Mouse (Mus musculus) right cerebral cortex, adult 2 months (tissue): ENCODE measurements at regions not wholly inside any gene's neighbourhood (a gene's known extent, or its start where the extent isn't known, plus 50 kb on each side); places are given as distances from the start of the nearest gene placed in this dataset.

ENCODE experiments used
- DNase-seq, 2 experiments: peaks; one replicate each; pipeline ENCODE4 v3.0.0; 2021 to 2022; ENCODE audit warnings: low spot score in 2 of 2

GRCm38 (mm10) chr7:133469106-133469505 lies 132.9 kb downstream of the Tex36 start:
- no peak for DNase-seq

DNA sequence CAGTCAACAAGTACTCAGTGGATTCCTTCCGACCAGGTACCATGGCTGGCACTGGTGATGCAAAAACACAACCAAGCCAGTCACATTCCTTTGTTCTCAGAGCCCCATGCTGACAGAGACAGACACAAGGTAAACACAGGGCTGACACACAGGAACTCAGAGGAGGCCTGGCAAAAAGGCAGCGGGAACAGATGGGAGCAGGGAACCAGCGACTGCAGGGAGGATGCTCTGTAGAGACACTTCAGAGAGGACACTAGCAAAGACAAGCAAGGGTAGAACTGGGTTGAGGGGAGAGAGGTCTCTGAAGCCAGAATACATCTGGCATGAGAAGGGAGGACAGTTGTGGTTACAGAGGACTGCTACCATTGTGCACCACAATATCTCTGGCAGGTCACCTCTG lies 133.6 kb downstream of the Tex36 start:
- no peak for DNase-seq

GRCm38 (mm10) chr7:133467579-133467978 lies 134.4 kb downstream of the Tex36 start:
- no peak for DNase-seq

DNA sequence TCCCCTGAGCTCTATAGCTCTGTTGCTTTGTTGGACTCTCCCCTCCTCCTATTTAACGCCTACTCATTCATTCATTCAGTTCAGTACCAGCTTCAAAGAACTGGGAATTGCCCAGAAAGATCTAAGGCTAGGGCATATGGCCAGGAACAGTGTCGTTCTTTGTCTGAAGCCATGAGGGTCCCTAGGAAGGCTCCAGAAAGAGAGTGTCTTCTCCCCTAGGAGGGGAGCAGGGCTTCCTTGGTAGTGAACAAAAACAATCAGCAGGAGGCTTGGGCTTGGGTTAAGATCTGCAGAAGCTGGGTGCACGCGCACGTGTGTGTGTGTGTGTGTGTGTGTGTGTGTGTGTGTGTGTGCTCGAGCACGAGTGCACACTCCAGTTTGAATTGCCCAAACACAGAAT lies 142.7 kb downstream of the Tex36 start:
- DNase-seq, result no peak

DNA sequence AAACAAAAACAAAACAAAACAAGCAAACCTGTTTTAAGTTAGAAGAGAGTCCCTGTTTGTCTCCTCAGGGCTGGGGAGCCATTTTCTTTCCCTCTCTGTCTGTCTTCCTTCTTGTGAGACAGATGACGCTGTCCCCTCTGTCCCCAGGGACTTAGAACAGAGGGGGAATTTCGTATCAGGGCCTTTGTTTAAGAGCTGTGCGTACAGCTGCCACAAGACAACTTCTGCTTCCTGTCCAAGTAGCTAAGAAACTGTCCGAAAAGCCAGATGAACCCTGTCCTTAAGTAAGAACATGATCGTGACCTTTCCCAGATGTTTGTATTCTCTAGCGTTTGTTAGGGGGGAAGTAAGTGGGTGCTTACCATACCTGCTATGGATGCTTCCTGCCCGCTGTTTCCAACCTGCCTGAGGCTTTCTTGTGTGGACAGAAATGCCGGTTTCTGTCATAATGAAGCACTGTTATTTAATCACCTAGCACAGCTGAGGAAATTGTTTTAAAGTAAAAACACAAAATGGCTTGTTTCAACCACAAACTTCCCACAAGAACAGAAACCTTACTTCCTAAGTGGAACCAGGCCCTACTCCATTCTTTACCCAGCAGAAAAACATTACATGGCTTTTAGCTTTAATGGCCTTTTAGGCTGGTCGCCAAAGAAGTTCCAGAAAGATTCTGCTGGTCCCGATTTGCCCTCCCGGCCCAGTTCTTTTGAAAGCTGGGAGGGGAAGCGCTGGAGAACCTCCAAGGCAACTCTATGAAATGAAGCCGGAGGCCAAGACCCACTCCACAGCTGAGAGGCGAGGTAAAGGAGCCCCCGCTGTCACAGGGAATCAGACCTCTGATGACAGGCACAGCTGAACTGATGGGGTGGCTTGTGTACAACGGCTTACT lies 144.3 kb downstream of the Tex36 start:
- no peak for DNase-seq

DNA sequence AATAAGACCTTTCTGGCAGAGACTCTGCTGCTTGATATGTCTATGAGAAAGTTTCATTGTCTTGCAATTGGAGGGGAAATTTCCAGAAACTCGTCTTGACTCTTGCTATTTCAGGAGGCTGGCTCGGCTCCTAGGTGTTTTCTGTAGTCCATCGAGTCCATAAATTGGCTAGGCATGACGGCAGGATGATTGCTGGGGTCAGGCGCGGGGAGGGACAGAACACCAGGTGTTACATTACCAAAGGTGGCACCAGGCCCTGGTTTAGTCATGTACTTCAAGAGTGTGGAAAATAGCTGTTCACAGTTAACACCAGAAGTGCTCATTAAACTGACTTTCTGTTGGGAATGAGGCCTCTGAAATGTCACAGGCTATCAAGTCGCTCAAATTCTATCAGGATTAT lies 151.7 kb downstream of the Tex36 start:
- DNase-seq, result no peak

DNA sequence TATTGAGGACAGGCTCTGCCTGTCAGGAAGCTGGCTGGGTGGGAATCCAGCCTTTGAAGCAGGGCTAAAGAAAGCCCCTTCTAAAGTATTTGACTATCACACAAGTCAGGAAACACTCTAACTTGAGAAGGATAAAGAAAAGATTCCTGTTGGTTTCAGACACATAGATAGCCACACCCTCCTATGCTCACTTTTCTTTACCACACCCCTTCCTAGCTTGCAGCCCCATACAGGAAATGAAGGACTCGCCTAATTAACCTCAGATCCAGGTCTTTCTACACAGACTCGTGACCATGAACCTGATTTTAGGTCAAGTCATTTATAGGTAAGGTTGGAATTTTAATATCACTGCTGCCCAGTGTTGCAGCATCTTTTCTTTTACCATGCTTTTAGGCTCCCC lies 154.9 kb downstream of the Tex36 start:
- no peak for DNase-seq

DNA sequence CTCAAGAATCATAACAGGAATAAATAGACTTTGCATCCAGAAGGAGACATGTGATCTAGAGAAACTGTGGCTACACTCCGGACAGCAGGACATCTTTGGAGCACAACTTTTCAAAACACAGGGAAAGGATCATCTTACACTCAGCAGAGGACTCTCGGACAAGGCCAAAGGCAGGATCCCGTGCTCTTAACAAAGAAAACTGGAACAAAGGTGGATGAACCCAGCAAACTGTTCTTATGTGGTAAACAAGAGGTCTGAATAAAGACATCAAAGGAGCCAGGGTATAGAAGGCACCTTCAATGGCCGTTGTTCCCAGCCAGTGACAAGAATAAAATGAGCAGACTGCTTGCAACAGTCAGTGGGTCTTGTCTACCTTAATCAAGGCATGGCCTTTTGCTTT lies 160.3 kb downstream of the Tex36 start:
- DNase-seq, result no peak

DNA sequence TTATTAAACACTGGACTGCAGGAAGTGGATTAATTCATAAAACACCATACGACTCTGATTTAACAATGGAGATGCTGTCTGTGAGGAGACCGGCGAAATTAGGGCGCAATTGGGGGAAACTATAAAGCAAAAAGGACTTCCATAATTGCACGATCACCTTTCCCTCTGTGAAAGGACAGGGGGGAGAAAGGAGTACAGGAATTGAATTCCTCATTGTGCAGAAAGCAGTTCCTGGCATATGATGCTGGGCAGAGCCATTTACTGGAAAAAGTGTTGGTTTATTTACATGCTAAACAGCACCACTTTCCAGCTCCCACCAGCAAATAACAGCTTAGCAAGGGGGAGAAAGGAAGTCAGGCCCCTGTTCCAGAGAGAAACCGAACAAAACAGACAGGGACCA lies 160.8 kb downstream of the Tex36 start:
- no peak for DNase-seq

DNA sequence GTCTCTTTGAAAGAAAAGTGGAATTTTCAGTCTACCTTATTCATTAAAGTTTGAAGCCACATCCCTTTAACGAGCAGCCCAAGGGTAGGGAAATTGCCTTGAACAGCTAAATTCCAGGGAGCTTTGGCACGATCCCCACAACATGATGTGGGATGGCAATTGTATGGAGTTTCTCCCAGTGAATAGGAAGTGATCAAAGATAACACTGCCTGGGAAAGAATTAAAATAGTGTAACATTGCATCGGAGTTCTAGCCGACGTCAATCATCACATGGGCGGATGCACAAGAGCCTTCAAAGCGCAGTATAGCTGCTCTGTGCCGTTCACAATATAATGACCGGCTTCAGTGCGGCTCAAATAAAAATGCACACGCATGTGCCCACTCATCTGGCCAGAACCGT lies 161.2 kb downstream of the Tex36 start:
- no peak for DNase-seq

DNA sequence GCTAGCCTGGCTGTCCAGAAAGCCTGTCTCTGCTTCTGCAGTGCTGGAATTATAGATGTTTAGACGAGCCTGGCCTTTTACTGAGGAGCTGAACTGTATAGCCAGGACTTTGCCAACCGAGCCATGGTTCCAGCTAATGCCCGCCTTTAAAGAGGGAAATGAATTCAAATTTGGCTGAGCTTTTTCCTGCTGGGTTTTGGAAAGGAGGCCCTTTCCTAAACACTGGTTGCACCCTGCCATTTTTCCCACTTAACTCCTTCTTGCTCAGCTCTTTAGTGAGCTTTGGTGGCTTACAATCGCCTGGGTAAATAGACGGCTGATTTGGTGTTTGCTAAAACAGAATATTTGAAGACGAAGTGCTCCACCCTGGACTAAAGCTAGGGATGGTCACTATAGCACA lies 161.9 kb downstream of the Tex36 start:
- DNase-seq, result no peak

GRCm38 (mm10) chr7:133438631-133439030 lies 163.3 kb downstream of the Tex36 start:
- DNase-seq, result no peak

GRCm38 (mm10) chr7:133437866-133438265 lies 164.1 kb downstream of the Tex36 start:
- no peak for DNase-seq

- no peak for DNase-seq
Measured at GRCm38 (mm10) chr7:133435596-133436357, 166.2 kb downstream of the Tex36 start.

DNA sequence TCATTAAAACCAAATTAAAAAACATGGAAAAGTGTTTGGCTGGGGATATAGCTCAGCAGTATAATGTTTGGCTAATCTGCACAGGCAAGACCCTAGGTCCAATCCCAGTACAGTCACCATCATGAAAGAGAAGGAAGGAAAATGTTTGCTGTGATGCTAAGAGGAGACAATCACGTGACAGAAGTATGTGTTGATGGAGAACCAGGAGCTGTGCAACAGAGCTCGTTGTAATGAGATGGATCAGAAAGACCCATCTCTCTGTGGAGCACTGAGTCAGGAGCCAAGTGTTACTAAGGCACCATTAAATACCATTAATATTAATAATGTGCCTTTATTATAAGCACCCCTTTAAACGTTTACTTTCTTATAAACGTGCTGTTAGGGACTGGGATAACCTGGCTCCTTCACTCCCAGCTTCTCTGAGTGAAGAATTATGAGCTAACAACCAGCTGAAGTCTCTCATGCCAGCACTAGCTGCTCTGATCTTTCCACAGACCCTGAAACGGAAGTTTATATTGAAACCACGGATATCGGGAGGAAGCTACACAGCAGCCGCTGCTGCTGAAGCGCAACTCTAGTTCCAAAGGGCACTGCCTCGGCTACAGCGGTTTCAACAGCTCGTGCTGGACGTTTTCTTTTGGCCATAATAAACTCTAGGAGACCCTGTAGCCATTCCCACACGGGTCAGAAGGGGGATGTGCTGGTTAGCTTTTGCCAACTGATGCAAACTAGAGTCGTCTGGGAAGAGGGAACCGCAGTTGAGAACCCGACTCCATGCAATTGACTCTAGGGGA lies 167.7 kb downstream of the Tex36 start:
- DNase-seq, result no peak

DNA sequence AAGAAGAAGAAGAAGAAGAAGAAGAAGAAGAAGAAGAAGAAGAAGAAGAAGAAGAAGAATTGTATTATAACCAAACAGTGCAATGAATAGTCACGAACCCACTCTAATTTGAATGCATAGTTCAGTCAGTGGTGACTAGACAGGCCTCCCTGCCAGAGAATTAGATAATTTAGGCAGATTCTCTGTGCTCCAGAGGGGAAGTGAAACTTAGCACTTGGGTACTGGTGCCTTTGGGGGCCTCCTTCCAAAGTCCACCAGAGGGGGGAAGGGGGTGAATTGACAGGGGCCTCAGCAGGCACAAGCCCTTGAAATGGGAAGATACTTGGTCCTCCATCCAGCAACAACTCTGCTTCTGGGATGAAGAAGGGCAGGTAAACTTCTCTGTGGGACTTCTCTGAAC lies 169.6 kb downstream of the Tex36 start:
- no peak for DNase-seq

- DNase-seq, result no peak
Measured at GRCm38 (mm10) chr7:133402072-133402471, 199.9 kb downstream of the Tex36 start.

DNA sequence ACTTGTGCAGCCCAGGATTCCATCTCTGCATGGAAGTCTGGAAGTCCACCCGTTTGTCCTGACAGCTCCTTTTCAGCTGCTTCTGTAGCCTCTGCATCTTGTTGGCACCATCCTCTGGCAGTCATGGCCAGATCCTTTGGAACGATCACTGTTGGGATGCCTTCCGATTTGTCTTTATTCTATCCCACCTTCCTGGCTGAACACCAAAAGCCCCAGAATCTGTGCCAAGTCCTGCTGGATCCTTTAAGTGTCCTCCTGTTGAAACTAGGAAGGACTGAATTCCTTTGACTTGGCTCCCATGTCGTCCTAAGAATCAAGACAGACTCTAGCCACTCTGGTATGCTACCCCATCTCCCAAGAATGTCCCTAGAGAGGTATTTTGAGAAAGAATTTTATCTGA lies 201.3 kb downstream of the Tex36 start:
- no peak for DNase-seq

- DNase-seq, result no peak
Measured at GRCm38 (mm10) chr7:133388716-133389115, 213.2 kb downstream of the Tex36 start.

- no peak for DNase-seq
Measured at GRCm38 (mm10) chr7:133382032-133382712, 219.8 kb downstream of the Tex36 start.

- no peak for DNase-seq
Measured at GRCm38 (mm10) chr7:133379373-133379772, 222.6 kb downstream of the Tex36 start.

GRCm38 (mm10) chr7:133378338-133378737 lies 223.6 kb downstream of the Tex36 start:
- DNase-seq, result no peak
